Mouse (Mus musculus) A20 (cell line): Measurements from ENCODE around the gene Atp2a1.
"Not testable (repeated sequence)": the region's sequence is repeated elsewhere in the genome, so short reads cannot be mapped to it uniquely, and the experiment has no call there.

Source experiments
- DNase-seq: peaks from one replicate; pipeline ENCODE4 v3.0.0-alpha.2; 2011; ENCODE audit warnings: low read depth, low spot score

Atp2a1 gene

DNA sequence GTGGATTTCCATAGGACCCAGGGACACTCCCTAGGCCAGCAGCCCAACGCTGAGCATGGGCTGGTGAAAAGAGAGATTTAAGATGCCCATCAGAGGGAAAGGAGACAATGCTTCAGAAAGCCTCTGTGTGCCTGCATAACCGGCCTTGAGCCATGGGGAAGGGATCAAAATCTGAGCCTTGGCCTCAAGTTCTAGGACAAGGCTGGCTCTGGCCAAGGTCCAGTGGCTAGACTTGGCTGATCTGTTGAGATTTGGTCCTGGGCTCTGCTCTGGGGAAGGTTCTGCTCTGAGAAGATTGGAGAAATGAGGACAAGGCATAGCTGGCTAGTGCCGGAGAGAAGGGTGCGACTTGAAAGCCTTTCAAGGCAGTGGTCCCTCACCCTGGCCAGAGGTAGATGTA lies 51.8 kb downstream of the Atp2a1 start:
- DNase-seq: no peak

GRCm38 (mm10) chr7:126408686-126409085 lies 54.2 kb downstream of the Atp2a1 start:
- no peak for DNase-seq

DNA sequence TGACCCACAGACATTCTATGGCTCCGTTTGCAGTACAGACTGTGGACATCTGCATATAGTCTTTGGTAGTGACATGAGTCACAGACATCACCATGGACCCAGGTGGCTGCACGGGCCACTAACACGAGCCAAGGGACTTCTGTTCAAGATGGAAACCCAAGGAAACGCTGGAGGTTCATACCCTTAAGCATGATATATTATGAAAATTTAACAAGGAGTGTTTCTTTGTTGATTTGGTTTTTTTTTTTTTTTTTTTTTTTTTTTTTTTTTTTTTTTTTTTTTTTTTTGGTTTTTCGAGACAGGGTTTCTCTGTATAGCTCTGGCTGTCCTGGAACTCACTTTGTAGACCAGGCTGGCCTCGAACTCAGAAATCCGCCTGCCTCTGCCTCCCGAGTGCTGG lies 60.4 kb downstream of the Atp2a1 start:
- not testable (repeated sequence) for DNase-seq

DNA sequence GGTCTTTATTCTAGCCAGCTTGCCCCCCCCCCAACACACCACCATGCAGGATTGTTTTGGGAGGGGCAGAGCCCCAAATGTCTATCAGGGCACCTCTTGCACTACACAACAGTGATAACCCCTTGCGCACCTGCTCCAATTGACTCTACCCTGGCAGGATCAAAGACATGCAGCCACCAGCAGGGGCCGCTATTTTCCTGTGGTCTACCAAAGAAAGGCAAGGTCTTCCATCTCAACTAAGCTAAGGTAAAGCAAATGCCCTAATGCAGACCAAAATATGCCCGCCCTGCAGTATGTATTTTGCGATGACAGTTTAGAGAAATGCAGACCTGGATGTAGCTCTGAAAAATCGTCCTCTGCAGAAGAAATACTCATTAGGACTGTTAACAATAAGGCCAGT lies 63.4 kb downstream of the Atp2a1 start:
- peak; percentile 90 for DNase-seq

- DNase-seq: no peak
These were observed 65.1 kb downstream of the Atp2a1 start for GRCm38 (mm10) chr7:126397822-126398221.

DNA sequence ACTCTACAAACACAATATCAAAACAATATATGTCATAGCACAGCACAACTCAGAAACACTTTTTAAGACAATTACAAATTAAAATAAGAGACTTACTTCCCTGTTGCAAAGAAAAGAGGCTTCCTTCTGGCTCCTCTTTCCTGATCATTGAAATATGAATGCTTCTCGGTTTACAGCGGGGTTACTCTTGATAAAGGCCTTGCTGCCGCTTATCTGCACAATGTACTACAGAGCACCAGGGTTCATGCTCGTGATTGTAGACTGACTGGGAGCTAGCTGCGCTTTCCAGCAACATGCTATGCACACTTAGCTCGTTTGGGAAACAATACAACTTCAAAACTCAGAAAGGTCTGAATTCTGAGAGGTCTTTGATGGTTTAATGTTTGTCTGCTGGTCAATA lies 65.7 kb downstream of the Atp2a1 start:
- DNase-seq: no peak

GRCm38 (mm10) chr7:126396298-126397119 lies 66.4 kb downstream of the Atp2a1 start, which contains the start of gene Nfatc2ip:
Gene Nfatc2ip (minus strand): TSS chr7:126396737.
- peak; percentile 99 for DNase-seq
